Mouse (Mus musculus): Measurements from ENCODE around the gene Per2.

DNA sequence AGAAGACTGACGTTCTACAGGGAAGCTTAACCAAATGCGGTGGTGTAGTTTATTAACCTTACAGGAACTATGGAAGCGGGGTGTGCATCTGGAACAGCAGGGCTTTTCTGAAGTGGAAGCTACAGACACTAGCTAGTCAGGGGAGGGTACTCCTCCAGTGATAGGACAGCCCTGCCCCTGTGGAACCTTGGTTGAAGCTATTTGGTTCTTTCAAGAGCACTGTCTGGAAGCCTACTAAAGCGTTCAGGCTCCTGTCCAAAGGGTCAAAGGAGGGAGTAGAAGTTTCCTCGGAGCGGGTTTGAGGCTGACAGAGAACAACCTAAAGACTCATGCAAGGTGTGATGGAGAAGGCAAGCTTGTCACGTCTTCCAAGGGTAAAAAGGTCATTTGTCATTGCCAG is 945 bp upstream of the Per2 start:
- TF ChIP-seq CTCF (IDR thresholded peaks at IDR 0.05; ENCODE audit: control insufficient read depth, insufficient read depth, insufficient read length), result no peak
- no peak for TF ChIP-seq MAX (IDR thresholded peaks at IDR 0.05)
- no peak for TF ChIP-seq CEBPB (IDR thresholded peaks at IDR 0.05; ENCODE audit: low read depth)
- no peak for TF ChIP-seq USF1 (IDR thresholded peaks at IDR 0.05; ENCODE audit: low read depth)
- no peak for TF ChIP-seq MYOG (IDR thresholded peaks at IDR 0.05; ENCODE audit: control insufficient read depth, extremely low read depth, insufficient read length)
